Mouse (Mus musculus) E14TG2a.4 (cell line): ENCODE measurements at regions not wholly inside any gene's neighbourhood (a gene's known extent, or its start where the extent isn't known, plus 50 kb on each side); places are given as distances from the start of the nearest gene placed in this dataset.

Experiments
- CTCF ChIP-seq: conservative IDR thresholded peaks from 2 replicates; pipeline ENCODE4 v1.5.1; 2014; ENCODE audit warnings: low read length
- NANOG ChIP-seq: IDR thresholded peaks from 2 replicates; pipeline ENCODE4 v1.6.1; 2014; ENCODE audit warnings: borderline replicate concordance, low read length, mixed read lengths
- POU5F1 ChIP-seq: IDR thresholded peaks from 2 replicates; pipeline ENCODE4 v1.6.1; 2014; ENCODE audit warnings: low read length, borderline replicate concordance

- TF ChIP-seq CTCF (no peak), POU5F1 (no peak), NANOG (no peak)
These were observed 73.1 kb downstream of the Rps15a start for GRCm38 (mm10) chr7:118042914-118043313.
